Mouse (Mus musculus) hindbrain, embryonic 15.5 days (tissue): Measurements from ENCODE around the gene Efna4. TPM values are rescaled to one million over a fixed set of nuclear protein-coding genes. Genes with fewer than 3 reads are reported as not detected.
A peak's percentile ranks its signal among the peaks of the same experiment; 100 is the strongest.

Source experiments
- ATAC-seq: fragments of 200-750 bp; cut with Nextera tagmentation; 2 replicates; pipeline ENCODE4 v1.8.0; 2017; ENCODE audit warnings: low read depth, moderate number of reproducible peaks, moderate TSS enrichment; ENCODE audit not compliant: low FRiP score
- H3K27ac ChIP-seq: fragments of 300-500 bp; sonication (generic); replicated peaks from 2 replicates; pipeline ENCODE4 v1.5.1; 2015; ENCODE audit warnings: mild to moderate bottlenecking, inconsistent platforms
- H3K27me3 ChIP-seq: fragments of 300-500 bp; sonication (generic); 2 replicates; pipeline ENCODE4 v1.6.1; 2015; ENCODE audit warnings: control low read depth, inconsistent platforms
- H3K36me3 ChIP-seq: fragments of 300-500 bp; sonication (generic); 2 replicates; pipeline ENCODE4 v1.6.1; 2015; ENCODE audit warnings: control low read depth, inconsistent platforms
- H3K4me1 ChIP-seq: fragments of 300-500 bp; sonication (generic); replicated peaks from 2 replicates; pipeline ENCODE4 v1.6.1; 2015; ENCODE audit warnings: control low read depth, inconsistent platforms
- H3K4me2 ChIP-seq: fragments of 300-500 bp; sonication (generic); 2 replicates; pipeline ENCODE4 v1.6.1; 2015; ENCODE audit warnings: moderate library complexity, mild to moderate bottlenecking, inconsistent platforms
- H3K4me3 ChIP-seq: fragments of 300-500 bp; sonication (generic); 2 replicates; pipeline ENCODE4 v1.5.1; 2015; ENCODE audit warnings: mild to moderate bottlenecking, inconsistent platforms
- H3K9ac ChIP-seq: fragments of 300-500 bp; sonication (generic); 2 replicates; pipeline ENCODE4 v1.6.1; 2015; ENCODE audit warnings: inconsistent platforms
- H3K9me3 ChIP-seq: fragments of 300-500 bp; sonication (generic); 2 replicates; pipeline ENCODE4 v1.6.1; 2016; ENCODE audit warnings: control low read depth, inconsistent platforms
- WGBS: fragments of 180-500 bp; shearing (Covaris S2); methylation state at CpG from one replicate; pipeline ENCODE4 v1.1.7; 2015; 5-methylcytosine and 5-hydroxymethylcytosine counted together
- polyA plus RNA-seq: library from polyadenylated mRNA; unstranded; fragments of >200 nt; fragmentation: Nextera tagmentation; extraction: Ambion mirVana; gene quantifications from 2 replicates; pipeline ENCODE4 v1.2.1, GENCODE M21; 2015

The Efna4 gene
- polyA plus RNA-seq, 1 experiment from 2014 or later: 6.0 TPM

- H3K27me3 ChIP-seq: no peaks in the 10 kb centered on the region
- peak overlapping the region; percentile 62; the same call in 1 of the 2 replicates for H3K4me2 ChIP-seq
- H3K4me1 ChIP-seq: peaks cover 57% of the 10 kb centered on the region
- no peak overlapping the region for H3K9ac ChIP-seq
- no peaks in the 10 kb centered on the region for H3K9me3 ChIP-seq
- no peak for ATAC-seq
- peaks cover 7% of the 10 kb centered on the region for H3K36me3 ChIP-seq
- H3K4me3 ChIP-seq: no peak overlapping the region
- whole genome bisulfite sequencing: 25% methylated on average over 8 of the region's 8 CpGs
- H3K27ac ChIP-seq: no peak overlapping the region
Observed at GRCm38 (mm10) chr3:89339416-89339815, 1.6 kb upstream of the Efna4 start.

GRCm38 (mm10) chr3:89337062-89337720 lies 637 bp downstream of the Efna4 start:
- Histone ChIP-seq H3K4me2 (peak overlapping the region; percentile 95), H3K27me3 (no peaks in the 10 kb centered on the region), H3K4me3 (peak overlapping the region; percentile 84), H3K36me3 (no peaks in the 10 kb centered on the region), H3K9me3 (no peaks in the 10 kb centered on the region), H3K9ac (peak overlapping the region; percentile 59), H3K27ac (peak overlapping the region; percentile 66), H3K4me1 (peaks cover 68% of the 10 kb centered on the region)
- no peak for ATAC-seq
- 2% methylated on average over 9 of the region's 21 CpGs for WGBS

GRCm38 (mm10) chr3:89336529-89336928 lies 1.3 kb downstream of the Efna4 start:
- Histone ChIP-seq H3K9ac (peak overlapping the region; percentile 25), H3K4me1 (peaks cover 68% of the 10 kb centered on the region), H3K4me3 (peak overlapping the region; percentile 84), H3K4me2 (peak overlapping the region; percentile 95), H3K36me3 (no peaks in the 10 kb centered on the region), H3K9me3 (no peaks in the 10 kb centered on the region), H3K27me3 (no peaks in the 10 kb centered on the region), H3K27ac (no peak overlapping the region)
- 10% methylated on average over 6 of the region's 6 CpGs for WGBS
- no peak for ATAC-seq

DNA sequence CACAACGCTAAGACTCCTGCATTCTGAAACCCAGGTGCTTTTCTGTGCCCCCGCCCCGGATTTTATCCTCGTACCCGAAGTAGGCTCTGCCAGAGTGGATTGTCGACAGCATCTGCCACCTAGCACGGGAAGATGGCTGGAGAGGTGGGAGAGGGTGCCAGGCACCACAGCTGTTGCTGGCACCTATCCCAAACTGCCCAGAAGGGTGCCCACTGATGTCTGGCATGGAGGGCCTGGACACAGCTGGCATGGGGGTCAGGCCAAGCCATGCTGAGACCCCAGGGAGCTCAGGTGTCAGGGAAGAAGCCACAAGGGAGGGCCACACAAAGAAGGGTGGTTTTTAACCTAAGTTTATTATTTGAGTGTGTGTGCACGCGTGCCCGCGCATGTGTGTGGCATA lies 4.8 kb downstream of the Efna4 start:
- Histone ChIP-seq H3K27ac (peak overlapping the region; percentile 53), H3K9me3 (no peaks in the 10 kb centered on the region), H3K36me3 (no peaks in the 10 kb centered on the region), H3K4me3 (no peak overlapping the region), H3K27me3 (no peaks in the 10 kb centered on the region), H3K4me1 (peaks cover 54% of the 10 kb centered on the region), H3K4me2 (0 out of 2 replicates have a peak overlapping the region, but pooled peaks have one; percentile 7), H3K9ac (no peak overlapping the region)
- ATAC-seq: no peak
- WGBS: 47% methylated on average over 11 of the region's 11 CpGs

- peaks cover 52% of the 10 kb centered on the region for H3K4me1 ChIP-seq
- H3K27me3 ChIP-seq: no peaks in the 10 kb centered on the region
- H3K36me3 ChIP-seq: no peaks in the 10 kb centered on the region
- peak overlapping the region; percentile 53 for H3K27ac ChIP-seq
- WGBS: 28% methylated on average over 12 of the region's 12 CpGs
- ATAC-seq: no peak; the same call in 1 of the 2 replicates
- H3K4me2 ChIP-seq: 0 out of 2 replicates have a peak overlapping the region, but pooled peaks have one; percentile 7
- H3K4me3 ChIP-seq: no peak overlapping the region
- H3K9ac ChIP-seq: no peak overlapping the region
- no peaks in the 10 kb centered on the region for H3K9me3 ChIP-seq
Observed at GRCm38 (mm10) chr3:89332476-89332875, 5.4 kb downstream of the Efna4 start.

DNA sequence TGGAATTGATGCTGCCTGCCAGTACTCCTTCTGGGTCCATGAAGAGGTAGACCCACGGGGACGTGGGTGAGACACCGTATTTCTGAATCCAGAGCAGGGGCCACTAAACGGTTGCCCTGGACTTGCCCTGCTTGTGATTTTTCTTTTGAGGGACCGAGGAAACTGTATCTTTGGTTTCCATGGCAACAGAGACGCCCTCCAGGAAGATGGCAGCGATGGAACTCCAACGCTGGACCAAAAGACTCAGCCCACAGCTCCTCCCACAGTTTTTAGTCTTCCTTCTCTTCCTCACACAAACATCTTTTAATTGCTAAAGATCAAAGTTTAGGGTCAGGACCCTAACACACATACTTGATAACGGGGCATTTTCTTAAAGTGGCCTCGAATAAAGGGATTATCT lies 5.8 kb downstream of the Efna4 start:
- H3K4me1 ChIP-seq: peaks cover 47% of the 10 kb centered on the region
- WGBS: 33% methylated on average over 10 of the region's 10 CpGs
- no peaks in the 10 kb centered on the region for H3K27me3 ChIP-seq
- 0 out of 2 replicates have a peak overlapping the region, but pooled peaks have one; percentile 7 for H3K4me2 ChIP-seq
- 0 out of 2 replicates have a peak overlapping the region, but pooled peaks have one; percentile 53 for H3K27ac ChIP-seq
- H3K9ac ChIP-seq: no peak overlapping the region
- H3K36me3 ChIP-seq: no peaks in the 10 kb centered on the region
- no peak overlapping the region for H3K4me3 ChIP-seq
- no peaks in the 10 kb centered on the region for H3K9me3 ChIP-seq
- no peak for ATAC-seq

DNA sequence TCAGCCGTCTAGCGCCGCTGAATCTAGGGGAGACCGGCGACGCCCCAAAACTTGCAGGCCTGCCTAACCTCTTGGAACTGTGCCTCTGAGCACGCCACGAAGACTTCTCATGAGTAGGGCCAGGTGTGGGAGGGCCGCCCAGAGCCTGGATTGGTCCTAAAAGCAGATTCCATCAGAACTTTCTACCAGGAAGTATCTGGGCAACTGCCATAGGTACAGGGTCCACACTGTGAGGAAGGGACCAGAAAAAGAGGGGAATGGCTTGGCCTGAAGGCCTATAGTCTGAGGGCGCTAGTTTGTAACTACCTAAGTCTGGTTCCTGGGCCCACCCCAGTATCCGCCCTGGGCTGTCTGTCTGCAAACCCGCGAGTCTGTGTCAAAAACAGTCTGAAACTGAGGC lies 6.3 kb downstream of the Efna4 start:
- Histone ChIP-seq H3K27me3 (no peaks in the 10 kb centered on the region), H3K9me3 (no peaks in the 10 kb centered on the region), H3K27ac (no peak overlapping the region), H3K4me1 (peaks cover 43% of the 10 kb centered on the region), H3K4me3 (no peak overlapping the region), H3K4me2 (no peak overlapping the region), H3K9ac (no peak overlapping the region), H3K36me3 (no peaks in the 10 kb centered on the region)
- WGBS: 70% methylated on average over 13 of the region's 13 CpGs
- no peak for ATAC-seq

DNA sequence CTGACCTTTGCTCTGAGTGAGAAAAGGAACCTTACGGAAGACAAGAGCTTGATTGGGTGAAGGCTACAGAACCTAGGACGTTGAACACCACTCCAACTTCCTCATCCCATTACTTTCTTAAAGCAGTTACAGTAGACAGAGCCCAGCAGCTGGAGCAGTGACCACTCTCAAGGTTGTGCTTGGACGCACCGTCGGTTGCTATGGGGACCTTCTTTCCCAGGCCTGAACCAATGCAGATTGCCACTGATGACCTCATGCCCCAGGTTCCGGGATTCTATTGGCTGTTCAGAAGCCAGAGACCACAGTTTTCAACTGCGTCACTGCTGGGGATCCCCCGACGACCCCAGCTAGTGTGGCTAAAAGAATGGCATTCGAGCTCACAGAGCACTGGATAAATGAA lies 6.9 kb downstream of the Efna4 start:
- Histone ChIP-seq H3K9me3 (no peaks in the 10 kb centered on the region), H3K4me3 (no peak overlapping the region), H3K27ac (no peak overlapping the region), H3K27me3 (no peaks in the 10 kb centered on the region), H3K36me3 (no peaks in the 10 kb centered on the region), H3K9ac (no peak overlapping the region), H3K4me2 (no peak overlapping the region), H3K4me1 (peaks cover 37% of the 10 kb centered on the region)
- WGBS: 19% methylated on average over 10 of the region's 10 CpGs
- ATAC-seq: no peak

DNA sequence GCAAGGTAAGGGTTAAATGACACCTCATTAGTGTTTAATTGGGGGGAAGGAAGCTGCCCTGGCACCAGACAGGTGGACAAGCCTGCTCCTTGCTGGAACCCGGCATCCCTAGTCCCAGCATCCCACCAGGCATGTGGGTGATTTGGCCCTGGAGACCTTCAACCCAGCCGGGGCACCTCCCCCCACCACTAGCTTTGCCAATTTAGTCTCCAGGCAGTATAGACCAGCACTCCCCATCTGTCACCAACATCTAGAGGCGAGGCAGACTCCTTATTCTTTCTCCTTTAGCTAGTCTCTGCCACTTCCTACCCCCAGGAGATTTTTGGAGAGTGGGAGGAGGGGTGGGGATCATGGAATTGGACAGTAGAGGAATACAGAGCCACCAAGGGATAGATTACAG lies 7.5 kb downstream of the Efna4 start:
- 33% methylated on average over 3 of the region's 3 CpGs for WGBS

GRCm38 (mm10) chr3:89328623-89329022 lies 9.2 kb downstream of the Efna4 start:
- no peak overlapping the region for H3K9ac ChIP-seq
- ATAC-seq: no peak
- H3K27ac ChIP-seq: no peak overlapping the region
- H3K4me1 ChIP-seq: peaks cover 33% of the 10 kb centered on the region
- H3K4me2 ChIP-seq: no peak overlapping the region
- H3K27me3 ChIP-seq: peaks cover 4% of the 10 kb centered on the region; the same call in 1 of the 2 replicates
- WGBS: 17% methylated on average over 4 of the region's 4 CpGs
- no peak overlapping the region for H3K4me3 ChIP-seq
- H3K36me3 ChIP-seq: no peaks in the 10 kb centered on the region
- H3K9me3 ChIP-seq: no peaks in the 10 kb centered on the region

More for the DNA sequence above, 7.5 kb downstream of the Efna4 start:
- Histone ChIP-seq H3K4me3 (no peak overlapping the region), H3K4me2 (no peak overlapping the region), H3K9me3 (no peaks in the 10 kb centered on the region), H3K4me1 (peaks cover 33% of the 10 kb centered on the region), H3K36me3 (no peaks in the 10 kb centered on the region), H3K9ac (no peak overlapping the region), H3K27ac (no peak overlapping the region), H3K27me3 (no peaks in the 10 kb centered on the region)
- peak; percentile 29; the same call in 1 of the 2 replicates for ATAC-seq

DNA sequence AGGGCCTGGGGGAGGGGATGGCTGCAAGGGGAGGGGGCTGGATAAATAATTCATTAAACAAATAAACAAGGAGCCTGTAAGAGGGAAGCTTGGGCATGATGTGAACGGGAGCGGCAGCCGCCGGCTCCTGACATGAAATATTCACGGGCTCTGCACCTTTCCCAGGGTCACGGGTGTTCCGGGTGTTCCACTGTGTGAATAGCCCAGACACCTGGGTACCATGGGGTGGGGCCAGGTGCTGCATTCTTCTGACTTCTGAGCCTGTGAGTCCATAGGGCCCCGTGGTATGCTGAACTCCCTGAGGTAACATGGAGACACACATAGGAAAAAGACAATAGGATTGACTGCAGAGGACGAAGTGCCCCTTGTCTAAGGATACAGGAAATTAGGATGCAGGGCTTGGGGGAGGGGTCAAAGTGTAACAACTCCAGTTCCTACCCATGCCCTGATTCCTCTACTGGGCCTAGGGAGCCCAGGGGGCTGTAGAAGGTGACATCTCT lies 10.4 kb downstream of the Efna4 start:
- 37% methylated on average over 9 of the region's 9 CpGs for WGBS
- H3K9me3 ChIP-seq: no peaks in the 10 kb centered on the region
- H3K4me3 ChIP-seq: no peak overlapping the region
- H3K4me1 ChIP-seq: peaks cover 28% of the 10 kb centered on the region
- no peak overlapping the region for H3K4me2 ChIP-seq
- H3K36me3 ChIP-seq: no peaks in the 10 kb centered on the region
- H3K9ac ChIP-seq: no peak overlapping the region
- ATAC-seq: no peak
- no peak overlapping the region for H3K27ac ChIP-seq
- peaks cover 4% of the 10 kb centered on the region; the same call in 1 of the 2 replicates for H3K27me3 ChIP-seq

DNA sequence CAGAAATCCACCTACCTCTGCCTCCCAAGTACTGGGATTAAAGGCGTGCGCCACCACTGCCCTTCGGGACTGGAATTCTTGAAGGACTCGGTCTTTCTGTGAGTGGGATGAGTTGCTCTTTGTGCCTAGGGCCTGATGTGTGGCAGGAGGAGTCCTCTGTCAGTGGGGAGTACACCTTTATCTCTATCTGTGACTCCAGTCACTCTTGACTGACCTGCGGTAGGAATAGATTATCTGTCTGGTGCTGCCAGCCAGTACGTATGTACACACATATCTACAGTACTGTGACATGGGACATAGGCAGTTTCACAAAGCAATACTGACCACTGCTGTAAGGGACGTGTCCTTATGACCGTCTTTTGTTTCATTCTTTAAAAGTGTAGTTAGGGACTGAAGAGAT lies 11.9 kb downstream of the Efna4 start:
- Histone ChIP-seq H3K4me2 (no peak overlapping the region), H3K9ac (no peak overlapping the region), H3K36me3 (no peaks in the 10 kb centered on the region), H3K4me1 (peaks cover 23% of the 10 kb centered on the region), H3K27ac (no peak overlapping the region), H3K27me3 (peaks cover 4% of the 10 kb centered on the region; the same call in 1 of the 2 replicates), H3K4me3 (no peak overlapping the region), H3K9me3 (no peaks in the 10 kb centered on the region)
- 94% methylated on average over 8 of the region's 8 CpGs for WGBS
- ATAC-seq: no peak
